Mouse (Mus musculus): ENCODE results near the gene Wbp1. TPM values are rescaled to one million over a fixed set of nuclear protein-coding genes. Genes with fewer than 3 reads are reported as not detected.

Gene Wbp1
- polyA plus RNA-seq, 1 experiment = 82.4 TPM

- H3K79me3 ChIP-seq (ENCODE audit: low read depth) = peaks cover 26% of the 10 kb centered on the region
- no peaks in the 10 kb centered on the region for H3K27me3 ChIP-seq (ENCODE audit: control insufficient read depth, insufficient read depth, insufficient read length)
- TF ChIP-seq CTCF (IDR thresholded peaks at IDR 0.05; ENCODE audit: control insufficient read depth, insufficient read depth, insufficient read length) = no peak
- no peak for TF ChIP-seq MAX (IDR thresholded peaks at IDR 0.05)
- TF ChIP-seq FOSL1 (IDR thresholded peaks at IDR 0.05; ENCODE audit: insufficient read depth, low read length, poor library complexity, severe bottlenecking) = no peak
- TF ChIP-seq MYOD1 (IDR thresholded peaks at IDR 0.05; ENCODE audit: control insufficient read depth, insufficient read length, low read depth) = no peak
- no peak for TF ChIP-seq USF1 (IDR thresholded peaks at IDR 0.05; ENCODE audit: low read depth)
- no peak for TF ChIP-seq CEBPB (IDR thresholded peaks at IDR 0.05; ENCODE audit: low read depth)
- TF ChIP-seq MYOG (IDR thresholded peaks at IDR 0.05; ENCODE audit: control insufficient read depth, extremely low read depth, insufficient read length) = no peak
- H3K4me3 ChIP-seq (ENCODE audit: insufficient read depth, poor library complexity, severe bottlenecking) = no peak overlapping the region
- H3K36me3 ChIP-seq (ENCODE audit: control insufficient read depth, insufficient read depth) = peaks cover 28% of the 10 kb centered on the region
- no peak overlapping the region for H3ac ChIP-seq (ENCODE audit: control insufficient read depth, insufficient read length, low read depth)
- H3K79me2 ChIP-seq (ENCODE audit: control insufficient read depth, insufficient read depth) = peaks cover 81% of the 10 kb centered on the region
These were observed 2.3 kb downstream of the Wbp1 start for GRCm38 (mm10) chr6:83118825-83119733.

DNA sequence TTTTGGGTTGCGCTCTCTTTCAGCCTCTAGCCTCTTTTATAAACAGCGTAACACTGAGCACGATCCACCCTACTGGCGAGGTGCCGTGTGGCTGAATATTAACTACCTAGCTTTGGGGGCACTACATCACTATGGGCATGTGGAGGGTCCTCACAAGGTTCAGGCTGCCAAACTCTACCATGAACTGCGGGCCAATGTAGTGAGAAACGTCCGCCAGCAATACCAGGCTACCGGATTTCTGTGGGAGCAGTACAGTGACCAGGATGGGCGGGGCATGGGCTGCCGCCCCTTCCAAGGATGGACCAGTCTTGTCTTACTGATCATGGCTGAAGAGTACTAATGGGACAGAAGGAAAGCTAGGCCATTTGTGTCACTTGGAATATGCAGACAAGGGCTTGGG lies 3.0 kb downstream of the Wbp1 start:
- no peaks in the 10 kb centered on the region for H3K27me3 ChIP-seq (ENCODE audit: control insufficient read depth, insufficient read depth, insufficient read length)
- peaks cover 28% of the 10 kb centered on the region for H3K36me3 ChIP-seq (ENCODE audit: control insufficient read depth, insufficient read depth)
- H3K4me3 ChIP-seq (ENCODE audit: insufficient read depth, poor library complexity, severe bottlenecking) = no peak overlapping the region
- H3ac ChIP-seq (ENCODE audit: control insufficient read depth, insufficient read length, low read depth) = no peak overlapping the region
- peaks cover 75% of the 10 kb centered on the region for H3K79me2 ChIP-seq (ENCODE audit: control insufficient read depth, insufficient read depth)
- peaks cover 25% of the 10 kb centered on the region for H3K79me3 ChIP-seq (ENCODE audit: low read depth)
- TF ChIP-seq MAX (IDR thresholded peaks at IDR 0.05) = no peak
- no peak for TF ChIP-seq MYOD1 (IDR thresholded peaks at IDR 0.05; ENCODE audit: control insufficient read depth, insufficient read length, low read depth)
- TF ChIP-seq MYOG (IDR thresholded peaks at IDR 0.05; ENCODE audit: control insufficient read depth, extremely low read depth, insufficient read length) = no peak
- no peak for TF ChIP-seq FOSL1 (IDR thresholded peaks at IDR 0.05; ENCODE audit: insufficient read depth, low read length, poor library complexity, severe bottlenecking)
- TF ChIP-seq CEBPB (IDR thresholded peaks at IDR 0.05; ENCODE audit: low read depth) = no peak
- TF ChIP-seq CTCF (IDR thresholded peaks at IDR 0.05; ENCODE audit: control insufficient read depth, insufficient read depth, insufficient read length) = no peak
- no peak for TF ChIP-seq USF1 (IDR thresholded peaks at IDR 0.05; ENCODE audit: low read depth)

- Histone ChIP-seq H3K36me3 (ENCODE audit: control insufficient read depth, insufficient read depth) (peaks cover 28% of the 10 kb centered on the region), H3K4me3 (ENCODE audit: insufficient read depth, poor library complexity, severe bottlenecking) (no peak overlapping the region)
- TF ChIP-seq USF1 (IDR thresholded peaks at IDR 0.05; ENCODE audit: low read depth) (no peak), MAX (IDR thresholded peaks at IDR 0.05) (no peak), CTCF (IDR thresholded peaks at IDR 0.05; ENCODE audit: control insufficient read depth, insufficient read depth, insufficient read length) (no peak), MYOG (IDR thresholded peaks at IDR 0.05; ENCODE audit: control insufficient read depth, extremely low read depth, insufficient read length) (no peak), CEBPB (IDR thresholded peaks at IDR 0.05; ENCODE audit: low read depth) (no peak), MYOD1 (IDR thresholded peaks at IDR 0.05; ENCODE audit: control insufficient read depth, insufficient read length, low read depth) (no peak), FOSL1 (IDR thresholded peaks at IDR 0.05; ENCODE audit: insufficient read depth, low read length, poor library complexity, severe bottlenecking) (no peak)
These were observed 3.7 kb downstream of the Wbp1 start for GRCm38 (mm10) chr6:83117616-83118015.

GRCm38 (mm10) chr6:83117165-83117438 lies 4.3 kb downstream of the Wbp1 start:
- H3K79me2 ChIP-seq (ENCODE audit: control insufficient read depth, insufficient read depth) = peaks cover 62% of the 10 kb centered on the region
- H3K36me3 ChIP-seq (ENCODE audit: control insufficient read depth, insufficient read depth) = peaks cover 28% of the 10 kb centered on the region
- peaks cover 24% of the 10 kb centered on the region for H3K79me3 ChIP-seq (ENCODE audit: low read depth)
- no peaks in the 10 kb centered on the region for H3K27me3 ChIP-seq (ENCODE audit: control insufficient read depth, insufficient read depth, insufficient read length)
- H3ac ChIP-seq (ENCODE audit: control insufficient read depth, insufficient read length, low read depth) = no peak overlapping the region
- no peak overlapping the region for H3K4me3 ChIP-seq (ENCODE audit: insufficient read depth, poor library complexity, severe bottlenecking)
- TF ChIP-seq FOSL1 (IDR thresholded peaks at IDR 0.05; ENCODE audit: insufficient read depth, low read length, poor library complexity, severe bottlenecking) = no peak

More at GRCm38 (mm10) chr6:83117616-83118015, 3.7 kb downstream of the Wbp1 start:
- Histone ChIP-seq H3K79me2 (ENCODE audit: control insufficient read depth, insufficient read depth) (peaks cover 67% of the 10 kb centered on the region), H3K27me3 (ENCODE audit: control insufficient read depth, insufficient read depth, insufficient read length) (no peaks in the 10 kb centered on the region), H3K79me3 (ENCODE audit: low read depth) (peaks cover 24% of the 10 kb centered on the region), H3ac (ENCODE audit: control insufficient read depth, insufficient read length, low read depth) (no peak overlapping the region)

DNA sequence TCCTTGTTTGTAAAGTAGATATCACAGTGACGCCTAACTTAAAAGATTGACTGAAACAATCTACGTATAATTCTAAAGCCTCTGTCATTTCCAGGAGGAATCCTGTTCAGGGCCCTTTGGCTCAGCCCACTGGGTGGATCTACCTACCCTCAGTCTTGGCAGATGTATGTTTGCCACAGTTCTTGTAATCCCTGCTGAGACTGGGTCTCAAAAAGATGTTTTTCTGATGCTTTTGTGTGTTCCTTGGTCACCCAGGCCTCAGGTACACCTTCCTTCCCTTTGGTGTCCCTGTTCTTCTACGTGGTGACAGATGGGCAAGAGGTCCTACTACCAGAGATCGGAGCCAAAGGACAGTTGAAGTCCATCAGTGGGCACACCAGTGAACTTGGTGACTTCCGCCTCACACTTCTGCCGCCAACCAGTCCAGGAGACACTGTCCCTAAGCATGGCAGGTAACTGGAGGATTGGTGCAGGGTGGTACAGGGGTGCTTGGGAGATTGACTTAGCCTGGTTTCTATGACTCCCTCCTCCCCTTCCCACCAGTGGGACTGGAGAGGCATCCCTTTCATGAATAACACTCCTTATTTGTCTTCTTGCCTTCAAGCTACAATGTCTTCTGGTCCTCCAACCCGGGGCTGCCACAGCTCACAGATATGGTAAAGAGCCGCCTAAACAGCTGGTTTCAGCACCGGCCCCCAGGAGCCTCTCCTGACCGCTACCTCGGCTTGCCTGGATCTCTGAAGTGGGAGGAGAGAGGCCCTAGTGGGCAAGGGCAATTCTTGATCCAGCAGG lies 4.8 kb downstream of the Wbp1 start:
- no peak for TF ChIP-seq MYOD1 (IDR thresholded peaks at IDR 0.05; ENCODE audit: control insufficient read depth, insufficient read length, low read depth)
- TF ChIP-seq MYOG (IDR thresholded peaks at IDR 0.05; ENCODE audit: control insufficient read depth, extremely low read depth, insufficient read length) = no peak
- TF ChIP-seq CEBPB (IDR thresholded peaks at IDR 0.05; ENCODE audit: low read depth) = no peak
- no peak for TF ChIP-seq CTCF (IDR thresholded peaks at IDR 0.05; ENCODE audit: control insufficient read depth, insufficient read depth, insufficient read length)
- TF ChIP-seq USF1 (IDR thresholded peaks at IDR 0.05; ENCODE audit: low read depth) = no peak
- no peak for TF ChIP-seq MAX (IDR thresholded peaks at IDR 0.05)
- TF ChIP-seq FOSL1 (IDR thresholded peaks at IDR 0.05; ENCODE audit: insufficient read depth, low read length, poor library complexity, severe bottlenecking) = no peak
- H3K36me3 ChIP-seq (ENCODE audit: control insufficient read depth, insufficient read depth) = peaks cover 29% of the 10 kb centered on the region
- H3ac ChIP-seq (ENCODE audit: control insufficient read depth, insufficient read length, low read depth) = peak overlapping the region; percentile 92
- peak overlapping the region; percentile 86 for H3K4me3 ChIP-seq (ENCODE audit: insufficient read depth, poor library complexity, severe bottlenecking)
- H3K79me2 ChIP-seq (ENCODE audit: control insufficient read depth, insufficient read depth) = peaks cover 62% of the 10 kb centered on the region
- H3K27me3 ChIP-seq (ENCODE audit: control insufficient read depth, insufficient read depth, insufficient read length) = no peaks in the 10 kb centered on the region
- H3K79me3 ChIP-seq (ENCODE audit: low read depth) = peaks cover 24% of the 10 kb centered on the region
